8 mouse cellular contexts compared by ENCODE assay signal in genomic region chr17:8856430-8857371, GRCm38 (mm10).
DNase-seq lines count a peak whose midpoint lies in the region; ATAC-seq and TF ChIP-seq lines count a peak whose summit lies in the region.

No protein-coding gene starts in this region.

- 34% methylated on average over 22 of the region's 22 CpGs for WGBS in intestine, embryonic 16.5 days
- WGBS in lung, adult 2 months: 27% methylated on average over 22 of the region's 22 CpGs
- WGBS in neural tube, embryonic 15.5 days: 29% methylated on average over 22 of the region's 22 CpGs

- no peaks in the 10 kb centered on the region for H3K4me1 ChIP-seq in ES-E14 (ENCODE audit: control insufficient read depth in 2 of 2, insufficient read depth in 2 of 2, low read length in 2 of 2, poor library complexity in 1 of 2)
- peaks cover 18% of the 10 kb centered on the region for H3K4me1 ChIP-seq in brown adipose tissue, adult 24 weeks (ENCODE audit: control insufficient read depth, insufficient read depth, insufficient read length, low read length)
- H3K4me1 ChIP-seq in intestine, embryonic 16.5 days (ENCODE audit: control insufficient read depth, insufficient read depth, low read length): peaks cover 5% of the 10 kb centered on the region; the same call in 1 of the 2 replicates
- H3K4me1 ChIP-seq in lung, adult 2 months (ENCODE audit: control insufficient read depth, insufficient read depth, low read length): no peaks in the 10 kb centered on the region; the same call in 1 of the 2 replicates
- peaks cover 23% of the 10 kb centered on the region for H3K4me1 ChIP-seq in neural tube, embryonic 15.5 days

- H3K9ac ChIP-seq in ES-E14 (ENCODE audit: insufficient read depth, low read depth, low read length, poor library complexity, severe bottlenecking): no peak overlapping the region
- H3K9ac ChIP-seq in intestine, embryonic 16.5 days (ENCODE audit: low read depth, low read length): no peak overlapping the region; the same call in 1 of the 2 replicates
- no peak overlapping the region for H3K9ac ChIP-seq in neural tube, embryonic 15.5 days (replicated peaks)

- H3K4me2 ChIP-seq in intestine, embryonic 16.5 days (ENCODE audit: low read depth, low read length): peak overlapping the region; percentile 46
- H3K4me2 ChIP-seq in neural tube, embryonic 15.5 days: peak overlapping the region; percentile 43

- H3K27ac ChIP-seq in ES-E14 (ENCODE audit: insufficient read depth, low read depth, low read length, poor library complexity, severe bottlenecking): no peak overlapping the region
- H3K27ac ChIP-seq in brown adipose tissue, adult 24 weeks (replicated peaks; ENCODE audit: low read depth, low read length): peak overlapping the region; percentile 58
- H3K27ac ChIP-seq in intestine, embryonic 16.5 days (ENCODE audit: low read length): no peak overlapping the region
- H3K27ac ChIP-seq in neural tube, embryonic 15.5 days (replicated peaks): no peak overlapping the region

- DNase-seq in ES-E14 (ENCODE audit: low read depth, low spot score): peak; percentile 28
- peak; percentile 69 to 83 for DNase-seq in gastrocnemius, postnatal 4 days (ENCODE audit: low spot score in 2 of 2)
- peak; percentile 36 for DNase-seq in lung, adult 2 months
- peak; percentile 52 to 76 for DNase-seq in urinary bladder, postnatal 36 days (ENCODE audit: low spot score in 2 of 2)
- no peak for DNase-seq in right cerebral cortex, postnatal 10 days (ENCODE audit: low spot score in 2 of 2)

- peak; percentile 73 for ATAC-seq in intestine, embryonic 16.5 days
- no peak for ATAC-seq in neural tube, embryonic 15.5 days (ENCODE audit: low FRiP score)

- no peak for TF ChIP-seq CTCF in lung, adult 2 months (IDR thresholded peaks at IDR 0.05; ENCODE audit: insufficient read depth, low read length)

- H3K27me3 ChIP-seq in intestine, embryonic 16.5 days (replicated peaks; ENCODE audit: control insufficient read depth, insufficient read depth, low read length): no peaks in the 10 kb centered on the region
- H3K27me3 ChIP-seq in neural tube, embryonic 15.5 days (replicated peaks): no peaks in the 10 kb centered on the region

- H3K4me3 ChIP-seq in ES-E14 (ENCODE audit: insufficient read depth in 1 of 2, low read depth in 1 of 2, low read length in 2 of 2, poor library complexity in 1 of 2, severe bottlenecking in 1 of 2): peak overlapping the region in 1 of 2 experiments; percentile 42; a peak in 1 of 4 replicates
- peak overlapping the region; percentile 8; the same call in 1 of the 2 replicates for H3K4me3 ChIP-seq in brown adipose tissue, adult 24 weeks (ENCODE audit: insufficient read depth, low read depth, low read length)
- H3K4me3 ChIP-seq in intestine, embryonic 16.5 days (ENCODE audit: low read length): peak overlapping the region; percentile 20
- H3K4me3 ChIP-seq in lung, adult 2 months (replicated peaks; ENCODE audit: extremely low read depth, low read depth, low read length): no peak overlapping the region
- no peak overlapping the region for H3K4me3 ChIP-seq in neural tube, embryonic 15.5 days (replicated peaks)

- in situ Hi-C loops in ES-E14 (cut with MboI; ENCODE audit: low sequenced_read_pairs in 2 of 2, unreplicated experiment in 2 of 2): no loop called here

- no peak for TF ChIP-seq POLR2A in lung, adult 2 months (IDR thresholded peaks at IDR 0.05; ENCODE audit: borderline replicate concordance, extremely low read depth, low read depth, low read length)

- H3K36me3 ChIP-seq in ES-E14 (ENCODE audit: control insufficient read depth, insufficient read depth, low read length, poor library complexity, severe bottlenecking): no peaks in the 10 kb centered on the region
- no peaks in the 10 kb centered on the region for H3K36me3 ChIP-seq in intestine, embryonic 16.5 days (ENCODE audit: control insufficient read depth, insufficient read depth, low read length)
- H3K36me3 ChIP-seq in neural tube, embryonic 15.5 days: no peaks in the 10 kb centered on the region

- no peaks in the 10 kb centered on the region for H3K9me3 ChIP-seq in ES-E14 (ENCODE audit: control insufficient read depth, insufficient read depth, low read depth, low read length)
- no peaks in the 10 kb centered on the region for H3K9me3 ChIP-seq in intestine, embryonic 16.5 days (ENCODE audit: control insufficient read depth, low read length)
- H3K9me3 ChIP-seq in neural tube, embryonic 15.5 days (replicated peaks): no peaks in the 10 kb centered on the region

TF ChIP-seq in ES-E14, 5 proteins besides CTCF, POLR2A, EP300 and RAD21:
- TF ChIP-seq HCFC1 (IDR thresholded peaks at IDR 0.05; ENCODE audit: borderline replicate concordance, insufficient read depth, low read length) (no peak), MAFK (IDR thresholded peaks at IDR 0.05; ENCODE audit: insufficient read depth, low read depth, low read length) (no peak), CHD2 (IDR thresholded peaks at IDR 0.05; ENCODE audit: low read depth, low read length) (no peak), ZC3H11A (IDR thresholded peaks at IDR 0.05; ENCODE audit: borderline replicate concordance, low read depth, low read length) (no peak), ZNF384 (IDR thresholded peaks at IDR 0.05; ENCODE audit: low read depth, low read length) (no peak)

Comparison
In these comparisons a context has a peak if more than half of its experiments do, and no peak if none do; other contexts are left out.
1. DNase-seq: peak in ES-E14 (single experiment), gastrocnemius, postnatal 4 days (2 of 2), lung, adult 2 months (single experiment) and urinary bladder, postnatal 36 days (2 of 2); none in right cerebral cortex, postnatal 10 days (0 of 2).
2. H3K4me3 ChIP-seq: peak in brown adipose tissue, adult 24 weeks (single experiment) and intestine, embryonic 16.5 days (single experiment); none in lung, adult 2 months (single experiment) and neural tube, embryonic 15.5 days (single experiment).